Mouse (Mus musculus) midbrain, postnatal 0 days (tissue): ENCODE results near the gene Aldoart1. TPM values are rescaled to one million over a fixed set of nuclear protein-coding genes. Genes with fewer than 3 reads are reported as not detected.

Experiments
- ATAC-seq: fragments of 200-750 bp; cut with Nextera tagmentation; 2 replicates; pipeline ENCODE4 v1.8.0; 2017; ENCODE audit warnings: moderate number of reproducible peaks, mild to moderate bottlenecking, moderate TSS enrichment, moderate library complexity; ENCODE audit not compliant: low FRiP score
- DNase-seq: peaks from one replicate; pipeline ENCODE4 v3.0.0-alpha.2; 2015; ENCODE audit warnings: low spot score
- H3K27ac ChIP-seq: fragments of 300-500 bp; sonication (generic); 2 replicates; pipeline ENCODE4 v1.5.1; 2014; ENCODE audit warnings: low read depth, mild to moderate bottlenecking, low read length, mixed read lengths
- H3K27me3 ChIP-seq: fragments of 300-500 bp; sonication (generic); 2 replicates; pipeline ENCODE4 v1.6.1; 2014; ENCODE audit warnings: low read length, control low read depth, mixed read lengths; ENCODE audit not compliant: insufficient read depth
- H3K36me3 ChIP-seq: fragments of 300-500 bp; sonication (generic); 2 replicates; pipeline ENCODE4 v1.6.1; 2014; ENCODE audit warnings: low read length, control low read depth, mixed read lengths; ENCODE audit not compliant: insufficient read depth
- H3K4me1 ChIP-seq: fragments of 300-500 bp; sonication (generic); 2 replicates; pipeline ENCODE4 v1.6.1; 2014; ENCODE audit warnings: mild to moderate bottlenecking, control low read depth, antibody characterized with exemption, low read length, mixed read lengths; ENCODE audit not compliant: insufficient read depth
- H3K4me2 ChIP-seq: fragments of 300-500 bp; sonication (generic); 2 replicates; pipeline ENCODE4 v1.6.1; 2014; ENCODE audit warnings: low read depth, mild to moderate bottlenecking, low read length, mixed read lengths; ENCODE audit not compliant: poor library complexity, severe bottlenecking
- H3K4me3 ChIP-seq: fragments of 300-500 bp; sonication (generic); 2 replicates; pipeline ENCODE4 v1.5.1; 2014; ENCODE audit warnings: low read depth, mild to moderate bottlenecking, low read length, moderate library complexity
- H3K9ac ChIP-seq: fragments of 300-500 bp; sonication (generic); replicated peaks from 2 replicates; pipeline ENCODE4 v1.6.1; 2014; ENCODE audit warnings: mild to moderate bottlenecking, low read length, moderate library complexity, mixed read lengths; ENCODE audit not compliant: poor library complexity, severe bottlenecking
- H3K9me3 ChIP-seq: fragments of 300-500 bp; sonication (generic); 2 replicates; pipeline ENCODE4 v1.6.1; 2016; ENCODE audit warnings: low read length, control low read depth
- CTCF ChIP-seq: IDR thresholded peaks from 2 replicates; pipeline ENCODE4 v1.5.1; 2016; ENCODE audit warnings: antibody characterized with exemption, mild to moderate bottlenecking
- WGBS: fragments of 180-500 bp; shearing (Covaris S2); extraction: QIAGEN DNeasy Blood & Tissue Kit; methylation state at CpG from one replicate; pipeline ENCODE4 v1.1.7; 2014; 5-methylcytosine and 5-hydroxymethylcytosine counted together
- polyA plus RNA-seq: library from polyadenylated mRNA; unstranded; fragments of >200 nt; fragmentation: Nextera tagmentation; extraction: Ambion mirVana; gene quantifications from 2 replicates; pipeline ENCODE4 v1.2.1, GENCODE M21; 2015
- total RNA-seq: library from RNA; depleted of rRNA; stranded (reverse); fragments of >200 nt; gene quantifications from 2 replicates; pipeline ENCODE4 v1.2.3, GENCODE M21; 2014; rRNA removed

The Aldoart1 gene
- 0.09 TPM in 1 of 2 replicates, not detected in the other for total RNA-seq
- not detected in 2 replicates for polyA plus RNA-seq

GRCm38 (mm10) chr4:72852534-72852933, at the start of gene Aldoart1:
Gene Aldoart1 (minus strand): TSS chr4:72852634.
- WGBS: 97% methylated on average over 9 of the region's 9 CpGs
- no peaks in the 10 kb centered on the region for H3K27me3 ChIP-seq
- H3K4me2 ChIP-seq: no peak within 1 kb of the TSS
- no peaks in the 10 kb centered on the region for H3K36me3 ChIP-seq
- no peak for ATAC-seq
- DNase-seq: no peak
- H3K4me3 ChIP-seq: no peak within 1 kb of the TSS
- H3K27ac ChIP-seq: no peak within 1 kb of the TSS
- H3K4me1 ChIP-seq: no peaks in the 10 kb centered on the region
- TF ChIP-seq CTCF: no peak
- no peaks in the 10 kb centered on the region for H3K9me3 ChIP-seq
- no peak within 1 kb of the TSS for H3K9ac ChIP-seq

GRCm38 (mm10) chr4:72901566-72901965, 49.1 kb upstream of the Aldoart1 start:
- 70% methylated on average over 1 of the region's 1 CpGs for WGBS
- no peak overlapping the region for H3K4me2 ChIP-seq
- DNase-seq (peak; percentile 61), ATAC-seq (no peak)
- H3K9ac ChIP-seq: no peak overlapping the region
- no peak for TF ChIP-seq CTCF
- H3K27me3 ChIP-seq: no peaks in the 10 kb centered on the region
- H3K27ac ChIP-seq: no peak overlapping the region
- no peaks in the 10 kb centered on the region for H3K9me3 ChIP-seq
- no peaks in the 10 kb centered on the region for H3K4me1 ChIP-seq
- H3K36me3 ChIP-seq: no peaks in the 10 kb centered on the region
- H3K4me3 ChIP-seq: no peak overlapping the region

GRCm38 (mm10) chr4:72865371-72866075, 13.1 kb upstream of the Aldoart1 start:
- Histone ChIP-seq H3K27me3 (no peaks in the 10 kb centered on the region), H3K4me1 (no peaks in the 10 kb centered on the region), H3K9ac (no peak overlapping the region), H3K4me2 (no peak overlapping the region), H3K9me3 (no peaks in the 10 kb centered on the region), H3K27ac (no peak overlapping the region), H3K4me3 (no peak overlapping the region), H3K36me3 (no peaks in the 10 kb centered on the region)
- no peak for ATAC-seq
- no peak for DNase-seq
- TF ChIP-seq CTCF: no peak
- WGBS: 74% methylated on average over 2 of the region's 2 CpGs

- no peaks in the 10 kb centered on the region for H3K36me3 ChIP-seq
- H3K4me2 ChIP-seq: no peak overlapping the region
- DNase-seq (no peak), ATAC-seq (no peak)
- no peaks in the 10 kb centered on the region for H3K9me3 ChIP-seq
- no peaks in the 10 kb centered on the region for H3K27me3 ChIP-seq
- H3K9ac ChIP-seq: no peak overlapping the region
- H3K27ac ChIP-seq: no peak overlapping the region
- TF ChIP-seq CTCF: no peak
- no peak overlapping the region for H3K4me3 ChIP-seq
- no peaks in the 10 kb centered on the region for H3K4me1 ChIP-seq
Measured at GRCm38 (mm10) chr4:72844276-72844675, 8.2 kb downstream of the Aldoart1 start.

GRCm38 (mm10) chr4:72843025-72843424, 9.4 kb downstream of the Aldoart1 start:
- ATAC-seq (no peak), DNase-seq (no peak)
- no peaks in the 10 kb centered on the region for H3K4me1 ChIP-seq
- no peak overlapping the region for H3K4me2 ChIP-seq
- no peaks in the 10 kb centered on the region for H3K36me3 ChIP-seq
- H3K27ac ChIP-seq: no peak overlapping the region
- no peak for TF ChIP-seq CTCF
- H3K9ac ChIP-seq: no peak overlapping the region
- H3K27me3 ChIP-seq: no peaks in the 10 kb centered on the region
- no peak overlapping the region for H3K4me3 ChIP-seq
- no peaks in the 10 kb centered on the region for H3K9me3 ChIP-seq

GRCm38 (mm10) chr4:72836430-72836829, 16.0 kb downstream of the Aldoart1 start:
- no peak for ATAC-seq
- TF ChIP-seq CTCF: no peak
- 45% methylated on average over 2 of the region's 2 CpGs for WGBS

More at GRCm38 (mm10) chr4:72836430-72836829, 16.0 kb downstream of the Aldoart1 start:
- peak; percentile 46 for DNase-seq
- Histone ChIP-seq H3K36me3 (no peaks in the 10 kb centered on the region), H3K4me1 (no peaks in the 10 kb centered on the region), H3K4me3 (no peak overlapping the region), H3K9ac (no peak overlapping the region), H3K27me3 (no peaks in the 10 kb centered on the region), H3K4me2 (no peak overlapping the region), H3K9me3 (no peaks in the 10 kb centered on the region), H3K27ac (no peak overlapping the region)
